Mouse (Mus musculus) forelimb bud, embryonic 11.5 days (tissue): ENCODE data around the gene Grpel1.

Experiments used
- DNase-seq: peaks from one replicate; pipeline ENCODE4 v3.0.0-alpha.2; 2012; ENCODE audit warnings: low read depth, low spot score

Gene Grpel1

DNA sequence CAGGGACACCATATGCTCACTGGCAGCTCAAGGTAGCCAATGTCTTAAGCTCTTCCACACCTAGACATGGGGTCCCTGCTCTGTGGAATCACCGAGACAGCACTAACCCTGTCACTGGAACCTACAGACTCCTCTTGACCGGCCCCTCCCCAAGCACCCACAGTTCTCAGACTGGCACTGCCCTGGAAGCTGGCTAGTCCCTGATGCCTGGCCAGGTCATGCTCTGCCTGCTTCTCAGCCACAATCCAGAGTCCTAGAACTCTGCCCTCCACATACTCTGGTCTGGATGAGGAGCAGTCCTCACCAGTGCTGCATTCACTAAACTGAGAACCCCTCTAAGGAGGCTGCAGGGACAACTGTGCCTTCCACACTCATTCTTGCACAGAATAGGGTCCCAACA lies 46.2 kb downstream of the Grpel1 start:
- no peak for DNase-seq

DNA sequence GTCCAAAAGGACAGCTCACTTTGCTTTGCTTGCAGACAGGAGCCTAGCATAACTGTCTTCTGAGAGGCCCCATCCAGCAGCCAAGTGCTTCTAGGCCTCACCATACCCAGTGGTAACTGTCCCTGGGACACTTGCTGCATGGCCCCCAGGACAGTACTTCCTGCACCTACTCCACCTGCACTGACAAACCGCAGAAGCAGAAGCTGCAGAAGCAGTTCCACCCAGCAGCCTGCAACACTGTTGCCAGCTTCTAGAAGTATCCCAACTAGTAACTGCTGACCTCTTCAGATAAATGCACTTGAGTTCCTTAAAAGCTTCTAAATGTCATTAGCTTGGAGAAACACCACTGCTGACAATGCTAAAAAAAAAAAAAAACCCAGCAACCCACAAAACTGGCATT lies 50.3 kb downstream of the Grpel1 start:
- DNase-seq: no peak

DNA sequence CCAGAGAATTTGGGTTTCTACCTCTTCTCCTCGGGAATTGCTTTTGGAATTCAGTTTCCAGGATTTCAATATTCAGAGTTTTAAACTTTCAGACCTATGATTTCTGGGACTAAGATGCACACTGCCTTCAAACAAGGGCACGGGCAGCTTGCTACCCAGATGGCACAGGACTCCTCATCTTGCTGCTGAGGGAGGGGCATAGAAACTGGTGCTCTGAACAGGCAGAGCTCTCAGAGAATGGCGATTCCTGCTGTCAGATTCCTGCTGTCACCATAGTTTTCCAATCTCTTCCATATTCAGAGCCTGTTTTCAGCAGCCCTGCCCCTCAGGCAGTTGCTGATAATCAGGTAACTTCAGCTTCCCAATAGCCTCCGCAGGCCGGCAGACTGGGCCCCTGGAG lies 50.8 kb downstream of the Grpel1 start:
- no peak for DNase-seq

DNA sequence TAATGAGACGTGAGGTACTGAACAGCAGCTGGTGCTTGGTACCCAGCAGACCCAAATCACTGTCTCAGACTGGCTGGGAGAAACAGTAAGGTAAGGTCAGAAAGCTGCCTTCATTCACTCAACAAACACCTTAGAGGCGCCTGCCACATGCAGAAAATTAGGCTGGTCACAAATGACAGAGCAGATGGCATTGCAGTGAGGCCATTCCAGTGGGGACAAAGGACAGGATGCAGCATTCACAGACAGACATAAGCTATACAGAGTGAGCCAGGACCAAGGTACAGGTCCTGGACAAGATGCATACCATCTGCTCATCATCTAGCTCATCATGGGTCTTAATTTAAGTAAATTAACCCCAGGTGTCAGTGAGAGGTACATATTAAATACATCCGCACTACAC lies 52.8 kb downstream of the Grpel1 start:
- DNase-seq: no peak

DNA sequence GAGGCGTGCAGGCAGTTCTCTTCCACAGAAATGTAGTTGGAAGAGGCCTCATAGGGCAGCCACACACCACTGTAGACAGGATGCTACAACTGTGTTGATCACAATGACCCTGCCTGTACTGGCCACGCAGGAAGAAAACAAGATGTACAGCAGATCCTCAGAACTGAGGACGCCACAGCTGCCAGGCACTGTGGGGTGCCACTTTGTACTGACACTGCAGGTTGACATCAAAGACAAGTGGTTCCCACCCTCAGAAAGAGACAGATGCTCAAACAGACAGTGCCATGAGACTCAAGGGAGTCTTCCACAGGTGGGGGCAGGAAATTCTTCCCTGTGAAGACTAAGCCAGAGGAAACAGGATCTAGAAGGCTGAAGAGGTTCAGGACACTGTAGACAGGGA lies 55.0 kb downstream of the Grpel1 start:
- no peak for DNase-seq

DNA sequence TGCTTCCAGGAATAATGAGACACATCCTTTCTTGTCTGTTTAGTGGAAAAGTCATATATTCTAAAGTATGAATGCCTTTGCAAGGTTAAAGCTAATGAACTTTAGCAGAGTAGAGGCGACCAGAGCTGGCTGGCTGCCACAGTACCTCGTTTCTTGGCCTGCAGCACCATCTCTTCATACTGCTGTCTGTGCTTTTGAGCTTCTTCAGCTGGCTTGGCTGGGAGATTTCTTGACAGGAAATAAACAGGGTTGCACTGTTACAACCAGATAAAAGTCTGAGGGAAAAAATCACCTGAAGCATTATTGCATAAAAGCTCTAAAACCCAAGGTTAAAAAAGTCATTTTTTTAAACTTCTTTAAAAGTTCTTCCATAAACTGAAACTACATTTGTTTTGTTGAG lies 58.0 kb downstream of the Grpel1 start:
- DNase-seq: no peak

DNA sequence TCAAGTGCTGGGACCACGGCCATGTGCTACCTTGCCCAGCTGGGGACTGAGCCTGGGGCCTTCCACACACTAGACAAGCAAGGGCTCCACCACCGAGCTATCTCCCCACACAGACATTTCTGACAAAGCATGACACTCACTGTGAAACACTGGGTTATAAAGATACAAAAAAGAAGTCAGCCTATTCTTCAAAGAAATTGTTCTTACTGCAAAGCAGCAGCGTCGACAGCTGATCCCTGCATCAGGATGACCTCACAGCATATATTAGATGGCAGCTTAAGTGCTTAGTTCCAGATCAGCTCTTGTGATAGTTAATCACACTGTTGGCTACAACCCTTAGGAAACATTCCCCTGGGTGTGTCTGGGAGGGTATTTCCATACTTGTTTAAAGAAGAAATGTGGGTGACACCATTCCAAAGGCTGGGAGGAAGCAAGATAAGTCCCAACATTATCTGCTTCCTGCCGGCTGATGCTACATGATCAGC lies 58.5 kb downstream of the Grpel1 start:
- DNase-seq: no peak
